Mouse (Mus musculus): ENCODE results near the gene Kif9. TPM values are rescaled to one million over a fixed set of nuclear protein-coding genes. Genes with fewer than 3 reads are reported as not detected.

The Kif9 gene
- polyA plus RNA-seq, 1 experiment = 0.40 TPM

GRCm38 (mm10) chr9:110465336-110465735 lies 11.4 kb upstream of the Kif9 start:
- no peak overlapping the region for H3K4me3 ChIP-seq (ENCODE audit: insufficient read depth, low read depth, low read length)

GRCm38 (mm10) chr9:110466179-110466578 lies 10.6 kb upstream of the Kif9 start:
- no peak overlapping the region for H3K4me3 ChIP-seq (ENCODE audit: insufficient read depth, low read depth, low read length)
- no peak overlapping the region for H3K27ac ChIP-seq (replicated peaks; ENCODE audit: low read depth, low read length)
- H3K4me1 ChIP-seq (ENCODE audit: control insufficient read depth, insufficient read depth, insufficient read length, low read length) = no peaks in the 10 kb centered on the region

More at GRCm38 (mm10) chr9:110465336-110465735, 11.4 kb upstream of the Kif9 start:
- Histone ChIP-seq H3K27ac (replicated peaks; ENCODE audit: low read depth, low read length) (no peak overlapping the region), H3K4me1 (ENCODE audit: control insufficient read depth, insufficient read depth, insufficient read length, low read length) (no peaks in the 10 kb centered on the region)

- Histone ChIP-seq H3K27ac (replicated peaks; ENCODE audit: low read depth, low read length) (no peak overlapping the region), H3K4me1 (ENCODE audit: control insufficient read depth, insufficient read depth, insufficient read length, low read length) (peaks cover 5% of the 10 kb centered on the region), H3K4me3 (ENCODE audit: insufficient read depth, low read depth, low read length) (no peak overlapping the region)
Measured at GRCm38 (mm10) chr9:110477951-110478350, 1.2 kb downstream of the Kif9 start.

- Histone ChIP-seq H3K27ac (replicated peaks; ENCODE audit: low read depth, low read length) (no peak overlapping the region), H3K4me1 (ENCODE audit: control insufficient read depth, insufficient read depth, insufficient read length, low read length) (peaks cover 5% of the 10 kb centered on the region), H3K4me3 (ENCODE audit: insufficient read depth, low read depth, low read length) (no peak overlapping the region)
Measured at GRCm38 (mm10) chr9:110478639-110479038, 1.9 kb downstream of the Kif9 start.

- no peak overlapping the region for H3K4me3 ChIP-seq (ENCODE audit: insufficient read depth, low read depth, low read length)
- H3K27ac ChIP-seq (replicated peaks; ENCODE audit: low read depth, low read length) = no peak overlapping the region
- H3K4me1 ChIP-seq (ENCODE audit: control insufficient read depth, insufficient read depth, insufficient read length, low read length) = no peaks in the 10 kb centered on the region
Measured at GRCm38 (mm10) chr9:110488841-110489240, 12.1 kb downstream of the Kif9 start.

- no peak overlapping the region for H3K4me3 ChIP-seq (ENCODE audit: insufficient read depth, low read depth, low read length)
- H3K27ac ChIP-seq (replicated peaks; ENCODE audit: low read depth, low read length) = no peak overlapping the region
- H3K4me1 ChIP-seq (ENCODE audit: control insufficient read depth, insufficient read depth, insufficient read length, low read length) = no peaks in the 10 kb centered on the region
Measured at GRCm38 (mm10) chr9:110490913-110491312, 14.2 kb downstream of the Kif9 start.

GRCm38 (mm10) chr9:110525737-110526136 lies 49.0 kb downstream of the Kif9 start:
- Histone ChIP-seq H3K27ac (replicated peaks; ENCODE audit: low read depth, low read length) (no peak overlapping the region), H3K4me1 (ENCODE audit: control insufficient read depth, insufficient read depth, insufficient read length, low read length) (peaks cover 4% of the 10 kb centered on the region; the same call in 1 of the 2 replicates), H3K4me3 (ENCODE audit: insufficient read depth, low read depth, low read length) (no peak overlapping the region)

GRCm38 (mm10) chr9:110529002-110529737 lies 52.4 kb downstream of the Kif9 start:
- Histone ChIP-seq H3K4me1 (ENCODE audit: control insufficient read depth, insufficient read depth, insufficient read length, low read length) (peaks cover 10% of the 10 kb centered on the region), H3K27ac (replicated peaks; ENCODE audit: low read depth, low read length) (no peak overlapping the region), H3K4me3 (ENCODE audit: insufficient read depth, low read depth, low read length) (no peak overlapping the region)

GRCm38 (mm10) chr9:110530650-110531049 lies 53.9 kb downstream of the Kif9 start:
- Histone ChIP-seq H3K4me3 (ENCODE audit: insufficient read depth, low read depth, low read length) (no peak overlapping the region), H3K4me1 (ENCODE audit: control insufficient read depth, insufficient read depth, insufficient read length, low read length) (peaks cover 16% of the 10 kb centered on the region), H3K27ac (replicated peaks; ENCODE audit: low read depth, low read length) (no peak overlapping the region)

GRCm38 (mm10) chr9:110531151-110531791 lies 54.5 kb downstream of the Kif9 start:
- Histone ChIP-seq H3K27ac (replicated peaks; ENCODE audit: low read depth, low read length) (no peak overlapping the region), H3K4me3 (ENCODE audit: insufficient read depth, low read depth, low read length) (no peak overlapping the region), H3K4me1 (ENCODE audit: control insufficient read depth, insufficient read depth, insufficient read length, low read length) (peaks cover 18% of the 10 kb centered on the region)

- H3K27ac ChIP-seq (replicated peaks; ENCODE audit: low read depth, low read length) = peak overlapping the region; percentile 68
- H3K4me3 ChIP-seq (ENCODE audit: insufficient read depth, low read depth, low read length) = peak overlapping the region; percentile 67
Measured at GRCm38 (mm10) chr9:110531914-110532489, 55.2 kb downstream of the Kif9 start.

GRCm38 (mm10) chr9:110532538-110533291 lies 56.0 kb downstream of the Kif9 start, which contains the start of gene Setd2:
Setd2 (plus strand) TSS chr9:110532597.
- H3K27ac ChIP-seq (replicated peaks; ENCODE audit: low read depth, low read length) = peak within 1 kb of the TSS; percentile 86
- H3K4me3 ChIP-seq (ENCODE audit: insufficient read depth, low read depth, low read length) = peak within 1 kb of the TSS; percentile 96
- H3K4me1 ChIP-seq (ENCODE audit: control insufficient read depth, insufficient read depth, insufficient read length, low read length) = peaks cover 23% of the 10 kb centered on the region

More at GRCm38 (mm10) chr9:110531914-110532489, 55.2 kb downstream of the Kif9 start:
- peaks cover 21% of the 10 kb centered on the region for H3K4me1 ChIP-seq (ENCODE audit: control insufficient read depth, insufficient read depth, insufficient read length, low read length)

GRCm38 (mm10) chr9:110533645-110534044 lies 56.9 kb downstream of the Kif9 start:
- H3K4me3 ChIP-seq (ENCODE audit: insufficient read depth, low read depth, low read length) = peak overlapping the region; percentile 47
- H3K4me1 ChIP-seq (ENCODE audit: control insufficient read depth, insufficient read depth, insufficient read length, low read length) = peaks cover 25% of the 10 kb centered on the region
- no peak overlapping the region for H3K27ac ChIP-seq (replicated peaks; ENCODE audit: low read depth, low read length)

GRCm38 (mm10) chr9:110535114-110535513 lies 58.4 kb downstream of the Kif9 start:
- H3K27ac ChIP-seq (replicated peaks; ENCODE audit: low read depth, low read length) = no peak overlapping the region
- peaks cover 25% of the 10 kb centered on the region for H3K4me1 ChIP-seq (ENCODE audit: control insufficient read depth, insufficient read depth, insufficient read length, low read length)

GRCm38 (mm10) chr9:110536636-110537035 lies 59.9 kb downstream of the Kif9 start:
- peaks cover 22% of the 10 kb centered on the region for H3K4me1 ChIP-seq (ENCODE audit: control insufficient read depth, insufficient read depth, insufficient read length, low read length)
- no peak overlapping the region for H3K4me3 ChIP-seq (ENCODE audit: insufficient read depth, low read depth, low read length)
- H3K27ac ChIP-seq (replicated peaks; ENCODE audit: low read depth, low read length) = peak overlapping the region; percentile 46

More at GRCm38 (mm10) chr9:110535114-110535513, 58.4 kb downstream of the Kif9 start:
- H3K4me3 ChIP-seq (ENCODE audit: insufficient read depth, low read depth, low read length) = no peak overlapping the region

Measured in brown adipose tissue, adult 24 weeks (tissue).